Mouse (Mus musculus): ENCODE data around the gene Vmn2r101. TPM values are rescaled to one million over a fixed set of nuclear protein-coding genes. Genes with fewer than 3 reads are reported as not detected.

The Vmn2r101 gene
- not detected in 2 replicates for polyA plus RNA-seq (2014; fragmentation: Nextera tagmentation; extraction: Ambion mirVana)

DNA sequence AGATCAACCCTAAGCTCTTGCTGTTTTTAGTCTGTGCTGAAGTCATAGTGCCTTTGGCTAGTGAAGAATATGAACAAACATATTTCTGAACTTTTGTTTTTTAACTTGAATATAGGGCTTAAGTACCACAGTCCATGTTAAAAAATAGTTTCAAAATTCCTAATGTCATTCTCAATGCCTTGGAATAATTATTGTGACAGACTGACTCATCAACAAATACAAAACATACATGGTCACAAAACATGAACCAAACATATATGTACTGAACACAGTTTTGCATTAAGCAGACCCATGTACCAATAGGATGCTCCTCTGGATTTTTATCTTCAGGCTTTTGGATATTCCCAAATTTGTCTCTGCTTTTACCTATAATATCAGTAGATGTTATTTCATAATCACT, at the start of gene Vmn2r101:
Gene Vmn2r101, plus strand, starts transcription at position 301 of the 400 bp plus-strand sequence.
- no peak within 1 kb of the TSS for H3K27ac ChIP-seq (ENCODE audit: low read depth, low read length)
- H3K4me2 ChIP-seq = no peak within 1 kb of the TSS
- H3K9ac ChIP-seq (ENCODE audit: low read depth, low read length) = no peak within 1 kb of the TSS
- no peak within 1 kb of the TSS for H3K4me3 ChIP-seq (ENCODE audit: low read depth, low read length)
- H3K4me1 ChIP-seq (replicated peaks; ENCODE audit: control insufficient read depth, insufficient read depth, low read length) = no peaks in the 10 kb centered on the region
- H3K36me3 ChIP-seq (ENCODE audit: control insufficient read depth, insufficient read depth, low read length) = no peaks in the 10 kb centered on the region
- 0 out of 2 replicates have a peak, but pooled peaks cover 2% of the 10 kb centered on the region for H3K9me3 ChIP-seq (ENCODE audit: control insufficient read depth, low read length)
- no peak for DNase-seq (ENCODE audit: low spot score)
- no peak for ATAC-seq (replicated peaks; ENCODE audit: low FRiP score)
- H3K27me3 ChIP-seq (replicated peaks; ENCODE audit: control insufficient read depth, insufficient read depth, low read length) = no peaks in the 10 kb centered on the region

- Histone ChIP-seq H3K27ac (ENCODE audit: low read depth, low read length) (no peak overlapping the region), H3K27me3 (replicated peaks; ENCODE audit: control insufficient read depth, insufficient read depth, low read length) (no peaks in the 10 kb centered on the region), H3K4me2 (no peak overlapping the region), H3K9me3 (ENCODE audit: control insufficient read depth, low read length) (peaks cover 9% of the 10 kb centered on the region), H3K36me3 (ENCODE audit: control insufficient read depth, insufficient read depth, low read length) (no peaks in the 10 kb centered on the region), H3K9ac (ENCODE audit: low read depth, low read length) (no peak overlapping the region), H3K4me3 (ENCODE audit: low read depth, low read length) (no peak overlapping the region), H3K4me1 (replicated peaks; ENCODE audit: control insufficient read depth, insufficient read depth, low read length) (no peaks in the 10 kb centered on the region)
- DNase-seq (ENCODE audit: low spot score) (no peak), ATAC-seq (replicated peaks; ENCODE audit: low FRiP score) (no peak)
- WGBS = 75% methylated on average over 1 of the region's 1 CpGs
These were observed 52.3 kb downstream of the Vmn2r101 start for GRCm38 (mm10) chr17:19629328-19629727.

DNA sequence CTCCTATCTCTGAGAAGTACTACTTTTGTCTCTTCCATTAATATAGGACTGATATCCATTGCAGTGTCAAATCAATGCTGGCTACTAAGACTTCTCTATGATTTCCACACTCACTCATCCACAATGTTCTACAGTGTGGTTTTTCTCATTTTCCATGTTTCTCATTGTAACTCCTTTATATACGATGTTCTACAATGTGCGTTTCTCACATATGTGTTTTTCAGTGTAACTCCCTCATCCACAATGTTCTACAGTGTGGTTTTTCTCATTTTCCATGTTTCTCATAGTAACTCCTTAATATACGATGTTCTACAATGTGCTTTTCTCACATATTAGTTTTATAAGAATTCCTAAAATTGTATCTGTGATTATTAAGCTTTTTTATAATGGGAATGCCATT, 81.4 kb downstream of the Vmn2r101 start:
- H3K36me3 ChIP-seq (ENCODE audit: control insufficient read depth, insufficient read depth, low read length) = no peaks in the 10 kb centered on the region
- DNase-seq (ENCODE audit: low spot score) (no peak), ATAC-seq (replicated peaks; ENCODE audit: low FRiP score) (no peak)
- H3K4me2 ChIP-seq = no peak overlapping the region
- H3K9me3 ChIP-seq (ENCODE audit: control insufficient read depth, low read length) = no peaks in the 10 kb centered on the region
- H3K4me1 ChIP-seq (replicated peaks; ENCODE audit: control insufficient read depth, insufficient read depth, low read length) = no peaks in the 10 kb centered on the region
- 66% methylated on average over 3 of the region's 3 CpGs for WGBS
- H3K27ac ChIP-seq (ENCODE audit: low read depth, low read length) = no peak overlapping the region
- no peak overlapping the region for H3K4me3 ChIP-seq (ENCODE audit: low read depth, low read length)
- no peaks in the 10 kb centered on the region for H3K27me3 ChIP-seq (replicated peaks; ENCODE audit: control insufficient read depth, insufficient read depth, low read length)
- H3K9ac ChIP-seq (ENCODE audit: low read depth, low read length) = no peak overlapping the region

GRCm38 (mm10) chr17:19660028-19660427, 83.0 kb downstream of the Vmn2r101 start, which contains the start of gene Vmn2r102:
Gene Vmn2r102, plus strand, starts transcription at chr17:19660328.
- Histone ChIP-seq H3K4me3 (ENCODE audit: low read depth, low read length) (no peak within 1 kb of the TSS), H3K9me3 (ENCODE audit: control insufficient read depth, low read length) (no peaks in the 10 kb centered on the region), H3K27me3 (replicated peaks; ENCODE audit: control insufficient read depth, insufficient read depth, low read length) (no peaks in the 10 kb centered on the region), H3K9ac (ENCODE audit: low read depth, low read length) (no peak within 1 kb of the TSS), H3K36me3 (ENCODE audit: control insufficient read depth, insufficient read depth, low read length) (no peaks in the 10 kb centered on the region), H3K4me2 (no peak within 1 kb of the TSS), H3K27ac (ENCODE audit: low read depth, low read length) (no peak within 1 kb of the TSS), H3K4me1 (replicated peaks; ENCODE audit: control insufficient read depth, insufficient read depth, low read length) (no peaks in the 10 kb centered on the region)
- no peak for ATAC-seq (replicated peaks; ENCODE audit: low FRiP score)
- 64% methylated on average over 2 of the region's 2 CpGs for WGBS
- DNase-seq (ENCODE audit: low spot score) = no peak

Other genes starting within 250 kb of the Vmn2r101 start
- gene Vmn2r99, start 215.3 kb upstream of the Vmn2r101 start, polyA plus RNA-seq (2014; fragmentation: Nextera tagmentation; extraction: Ambion mirVana) = not detected in 2 replicates
- not detected in 2 replicates for gene Vmn2r100, start 72.5 kb upstream of the Vmn2r101 start, polyA plus RNA-seq (2014; fragmentation: Nextera tagmentation; extraction: Ambion mirVana)
- not detected in 2 replicates for gene Vmn2r102, start 83.1 kb downstream of the Vmn2r101 start, polyA plus RNA-seq (2014; fragmentation: Nextera tagmentation; extraction: Ambion mirVana)
- gene Vmn2r103, start 196.1 kb downstream of the Vmn2r101 start, polyA plus RNA-seq (2014; fragmentation: Nextera tagmentation; extraction: Ambion mirVana) = not detected in 2 replicates

All from liver, embryonic 11.5 days (tissue).